In genomic region chr1:93512351-93512690, GRCm38 (mm10) we compare ENCODE assay signal across 8 mouse cellular contexts. TPM values are rescaled to one million over a fixed set of nuclear protein-coding genes. Genes with fewer than 3 reads are reported as not detected.
DNase-seq lines count a peak whose midpoint lies in the region; ATAC-seq and TF ChIP-seq lines count a peak whose summit lies in the region.

No protein-coding gene starts in this region.

- intact Hi-C loops in gastrocnemius, adult 2 months (cut with DNase I): loop anchor here (2.0 to 10.0 kb wide), 5 partner anchors 70 to 292 kb away; partner anchors contain the start of genes Dtymk, Ing5, Mterf4 and Pask

- H3K9ac ChIP-seq in forebrain, embryonic 16.5 days (replicated peaks; ENCODE audit: low read depth, low read length): peak overlapping the region; percentile 70

- H3K4me3 ChIP-seq in gastrocnemius, adult 2 months: peak overlapping the region; percentile 94
- peak overlapping the region; percentile 87 for H3K4me3 ChIP-seq in E14TG2a.4 (replicated peaks; ENCODE audit: low read length)
- H3K4me3 ChIP-seq in forebrain, embryonic 16.5 days (replicated peaks; ENCODE audit: low read length): peak overlapping the region; percentile 64
- H3K4me3 ChIP-seq in macrophage (ENCODE audit: inconsistent target): peak overlapping the region; percentile 35

- peaks cover 20% of the 10 kb centered on the region for H3K4me1 ChIP-seq in E14TG2a.4 (replicated peaks; ENCODE audit: low read depth, low read length)
- peaks cover 16% of the 10 kb centered on the region for H3K4me1 ChIP-seq in forebrain, embryonic 16.5 days (replicated peaks; ENCODE audit: control insufficient read depth, insufficient read depth, low read length)

- DNase-seq in gastrocnemius, adult 2 months: no peak
- no peak for DNase-seq in gastrocnemius, postnatal 25 days
- DNase-seq in right cerebral cortex, postnatal 10 days (ENCODE audit: low spot score in 2 of 2): no peak
- DNase-seq in urinary bladder, postnatal 25 days (ENCODE audit: low spot score): no peak
- no peak for DNase-seq in adrenal gland, adult (ENCODE audit: inconsistent age in 2 of 2, low spot score in 1 of 2)

- no peaks in the 10 kb centered on the region for H3K79me2 ChIP-seq in macrophage (ENCODE audit: inconsistent target)

- H3K27me3 ChIP-seq in E14TG2a.4 (ENCODE audit: insufficient read depth, low read length): peaks cover 20% of the 10 kb centered on the region
- H3K27me3 ChIP-seq in forebrain, embryonic 16.5 days (replicated peaks; ENCODE audit: control insufficient read depth, insufficient read depth, low read length): no peaks in the 10 kb centered on the region

- ATAC-seq in forebrain, embryonic 16.5 days: peak; percentile 56

- H3K27ac ChIP-seq in gastrocnemius, adult 2 months: peak overlapping the region; percentile 96
- no peak overlapping the region; the same call in 1 of the 2 replicates for H3K27ac ChIP-seq in forebrain, embryonic 16.5 days (ENCODE audit: low read length)
- no peak overlapping the region for H3K27ac ChIP-seq in macrophage

- no peak for TF ChIP-seq CTCF in gastrocnemius, adult 2 months (IDR thresholded peaks at IDR 0.05)
- no peak for TF ChIP-seq CTCF in E14TG2a.4 (conservative IDR thresholded peaks at IDR 0.05; ENCODE audit: low read length)

- peak overlapping the region; percentile 73 for H3K4me2 ChIP-seq in forebrain, embryonic 16.5 days (ENCODE audit: low read length)

- 1% methylated on average over 15 of the region's 15 CpGs for WGBS in forebrain, embryonic 16.5 days
- WGBS in macrophage (ENCODE audit: missing documents): 18% methylated on average over 15 of the region's 15 CpGs

- H3K36me3 ChIP-seq in E14TG2a.4 (ENCODE audit: insufficient read depth, low read length) (peaks cover 31% of the 10 kb centered on the region), macrophage (ENCODE audit: inconsistent target) (peaks cover 11% of the 10 kb centered on the region; the same call in 1 of the 2 replicates)
- peaks cover 2% of the 10 kb centered on the region for H3K36me3 ChIP-seq in forebrain, embryonic 16.5 days (ENCODE audit: control insufficient read depth, insufficient read depth)

- no peaks in the 10 kb centered on the region for H3K9me3 ChIP-seq in E14TG2a.4 (ENCODE audit: low read length)
- H3K9me3 ChIP-seq in forebrain, embryonic 16.5 days (ENCODE audit: control insufficient read depth, low read length): no peaks in the 10 kb centered on the region

RNA-seq across cellular contexts. Expression of gene Farp2, which starts 0.4 kb away (rescaled TPM):
- 10 to 100 TPM; 13.1 to 13.4 TPM for total RNA-seq in gastrocnemius, adult 2 months (2021)
- total RNA-seq in gastrocnemius, postnatal 25 days (2021): 10 to 100 TPM; 11.6 to 12.2 TPM
- 3.9 TPM in 2 replicates for polyA plus RNA-seq in forebrain, embryonic 16.5 days (2015; fragmentation: Nextera tagmentation; extraction: Ambion mirVana)
- total RNA-seq in macrophage (2018; cell fraction: chromatin; rRNA removed): 10 to 100 TPM in 18 of 26 experiments, 1 to 10 TPM in 8; 1.9 to 17.6 (median 11.8) TPM
- total RNA-seq in macrophage (2018; cell fraction: cytosol; rRNA removed): 1 to 10 TPM; 4.4 to 8.1 (median 6.1) TPM
- total RNA-seq in macrophage (2018; cell fraction: nucleus; rRNA removed): 10 to 100 TPM in 4 of 26 experiments, 1 to 10 TPM in 22; 1.9 to 12.9 (median 7.3) TPM
- 0.95 to 4.0 TPM (median 1.7 TPM) in 3 replicates for polyA plus RNA-seq in macrophage (2018)

RNA-seq across cellular contexts. Expression of gene Hdlbp, which starts 33.7 kb away (rescaled TPM):
- total RNA-seq in gastrocnemius, adult 2 months (2021): 100 to 1,000 TPM; 317 to 345 TPM
- total RNA-seq in gastrocnemius, postnatal 25 days (2021): 100 to 1,000 TPM; 290 to 306 TPM
- polyA plus RNA-seq in forebrain, embryonic 16.5 days (2015; fragmentation: Nextera tagmentation; extraction: Ambion mirVana): 61.6 and 62.8 TPM in 2 replicates
- 100 to 1,000 TPM; 122 to 231 (median 176) TPM for total RNA-seq in macrophage (2018; cell fraction: chromatin; rRNA removed)
- 100 to 1,000 TPM in 17 of 26 experiments, 10 to 100 TPM in 9; 90.9 to 125 (median 108) TPM for total RNA-seq in macrophage (2018; cell fraction: cytosol; rRNA removed)
- total RNA-seq in macrophage (2018; cell fraction: nucleus; rRNA removed): 100 to 1,000 TPM in 25 of 26 experiments, 10 to 100 TPM in 1; 93.7 to 172 (median 128) TPM
- 89.3 to 145 TPM (median 94.5 TPM) in 3 replicates for polyA plus RNA-seq in macrophage (2018)

Comparison
In these comparisons a context has a peak if more than half of its experiments do, and no peak if none do; other contexts are left out.
1. H3K4me3 ChIP-seq: peak in every context shown above with its lines; median percentile 94 in gastrocnemius, adult 2 months; 87 in E14TG2a.4; 64 in forebrain, embryonic 16.5 days; 35 in macrophage.